Mouse (Mus musculus): Measurements from ENCODE around the gene AW209491.

DNA sequence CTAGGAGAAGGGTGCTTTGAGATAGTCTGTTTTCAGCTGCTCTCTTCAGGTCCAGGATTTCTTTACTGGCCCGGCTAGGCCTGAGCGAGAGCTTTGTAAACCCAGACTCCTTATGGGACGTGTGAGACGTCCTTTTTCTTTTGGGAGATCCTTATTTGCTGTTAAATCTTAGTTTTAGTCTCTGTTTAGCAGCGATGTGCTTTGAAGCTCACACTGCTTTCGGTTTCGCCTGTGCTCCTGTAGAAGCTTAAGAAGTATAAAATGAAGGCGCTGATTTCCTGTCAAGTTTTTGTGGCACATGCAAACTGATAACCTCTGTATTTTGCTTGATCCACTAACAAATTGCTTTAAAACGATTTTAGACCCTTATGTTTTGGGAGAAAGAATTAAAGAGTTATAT is 16.4 kb upstream of the AW209491 start:
- no peak for TF ChIP-seq CTCF (IDR thresholded peaks at IDR 0.05)
- TF ChIP-seq EP300 (IDR thresholded peaks at IDR 0.05) = no peak
